Mouse (Mus musculus) urinary bladder, postnatal 10 days (tissue): Measurements from ENCODE around the gene Gpr107.
A peak's percentile ranks its signal among the peaks of the same experiment; 100 is the strongest.

ENCODE experiments used
- DNase-seq: peaks from one replicate; pipeline ENCODE4 v3.0.0; 2022; ENCODE audit warnings: low spot score

The Gpr107 gene

DNA sequence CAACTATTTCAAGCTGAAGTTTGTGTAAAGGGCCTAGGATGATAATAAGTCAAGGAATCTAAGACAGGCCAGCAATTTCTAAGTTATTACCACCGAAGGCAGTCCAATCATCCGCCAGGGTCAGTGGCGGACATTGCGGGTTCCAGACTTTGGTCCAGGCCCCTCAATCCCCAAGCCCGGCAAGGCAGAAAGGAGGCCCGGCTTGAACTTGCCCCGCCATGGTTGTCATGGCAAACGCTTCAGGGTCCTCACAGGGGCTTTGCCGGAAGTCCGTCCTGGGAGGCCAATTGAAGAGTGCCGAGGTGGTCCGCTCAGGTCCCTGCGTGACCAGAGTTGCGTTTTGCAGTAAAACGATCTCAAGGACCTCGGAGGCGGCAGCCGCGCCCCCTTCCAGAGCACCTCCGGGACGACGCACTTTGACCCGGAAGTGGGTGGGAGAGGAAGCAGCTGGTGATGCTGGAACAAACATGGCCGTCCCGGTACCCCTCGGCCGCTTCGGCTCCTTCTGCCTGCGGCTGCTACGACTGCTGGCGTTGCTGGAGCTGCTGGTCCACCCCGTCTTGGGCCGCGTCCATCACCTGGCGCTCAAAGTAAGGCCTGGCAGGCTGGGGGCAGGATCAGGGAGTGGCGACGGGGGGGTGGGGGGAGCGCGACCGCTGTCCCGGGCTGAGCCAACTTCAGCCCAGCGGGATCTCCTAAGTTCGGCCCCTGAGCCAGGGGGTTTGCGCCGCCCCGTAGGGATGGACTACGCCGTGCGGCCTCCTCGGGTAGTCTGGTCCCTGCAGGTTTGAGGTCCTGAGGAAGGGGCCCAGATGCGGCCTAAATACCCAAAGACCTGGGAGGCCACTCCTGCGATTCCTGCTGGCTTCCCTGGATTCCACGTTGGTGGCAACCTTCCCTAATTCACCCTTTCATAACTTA, at the start of gene Gpr107:
Gene Gpr107, plus strand, starts transcription at position 425 of the 921 bp plus-strand sequence.
- peak; percentile 52 for DNase-seq

- DNase-seq = no peak
These were observed 48.8 kb upstream of the Gpr107 start for GRCm38 (mm10) chr2:31103321-31103720.

GRCm38 (mm10) chr2:31105279-31105678, 46.8 kb upstream of the Gpr107 start:
- no peak for DNase-seq

GRCm38 (mm10) chr2:31106004-31106403, 46.1 kb upstream of the Gpr107 start:
- no peak for DNase-seq

GRCm38 (mm10) chr2:31106621-31107320, 45.3 kb upstream of the Gpr107 start:
- DNase-seq = no peak

- no peak for DNase-seq
These were observed 43.9 kb upstream of the Gpr107 start for GRCm38 (mm10) chr2:31108186-31108585.

- no peak for DNase-seq
These were observed 42.1 kb upstream of the Gpr107 start for GRCm38 (mm10) chr2:31109960-31110548.

DNA sequence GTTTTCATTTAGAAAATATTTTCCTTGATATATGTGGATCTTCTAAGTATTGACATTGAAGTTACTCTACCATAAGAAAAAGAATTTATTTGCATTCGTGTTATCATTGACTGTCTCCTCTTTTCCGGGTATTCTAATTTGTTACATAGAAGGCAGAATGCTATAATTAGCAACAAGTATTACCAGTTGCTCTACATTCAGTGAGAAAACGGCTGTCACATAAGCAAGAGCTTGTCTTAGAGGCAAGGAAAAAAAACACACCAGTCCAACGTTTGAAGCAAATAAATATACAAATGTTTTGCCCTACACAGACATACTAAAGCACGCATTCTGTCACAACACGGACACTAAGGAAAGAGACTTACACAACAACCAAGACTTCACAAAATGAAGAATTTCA, 40.4 kb upstream of the Gpr107 start:
- DNase-seq = no peak

DNA sequence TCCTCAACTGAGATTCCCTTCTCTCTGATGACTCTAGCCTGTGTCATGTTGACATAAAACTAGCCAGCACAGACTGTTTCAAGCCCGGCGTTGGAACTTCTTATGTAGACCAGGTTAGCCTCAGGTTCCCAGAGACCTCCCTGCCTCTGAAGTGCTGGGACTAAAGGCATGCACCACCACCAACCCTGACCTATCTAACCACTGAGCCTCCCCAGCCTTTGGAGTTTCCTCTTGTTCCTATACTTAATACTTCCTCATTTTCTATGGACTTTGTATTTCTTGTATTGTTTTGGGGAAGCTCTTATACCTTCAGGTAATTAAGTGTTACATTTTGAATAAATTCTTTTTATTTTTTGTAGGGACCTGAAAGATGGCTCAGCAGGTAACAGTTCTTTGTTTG, 37.9 kb upstream of the Gpr107 start:
- DNase-seq = no peak

DNA sequence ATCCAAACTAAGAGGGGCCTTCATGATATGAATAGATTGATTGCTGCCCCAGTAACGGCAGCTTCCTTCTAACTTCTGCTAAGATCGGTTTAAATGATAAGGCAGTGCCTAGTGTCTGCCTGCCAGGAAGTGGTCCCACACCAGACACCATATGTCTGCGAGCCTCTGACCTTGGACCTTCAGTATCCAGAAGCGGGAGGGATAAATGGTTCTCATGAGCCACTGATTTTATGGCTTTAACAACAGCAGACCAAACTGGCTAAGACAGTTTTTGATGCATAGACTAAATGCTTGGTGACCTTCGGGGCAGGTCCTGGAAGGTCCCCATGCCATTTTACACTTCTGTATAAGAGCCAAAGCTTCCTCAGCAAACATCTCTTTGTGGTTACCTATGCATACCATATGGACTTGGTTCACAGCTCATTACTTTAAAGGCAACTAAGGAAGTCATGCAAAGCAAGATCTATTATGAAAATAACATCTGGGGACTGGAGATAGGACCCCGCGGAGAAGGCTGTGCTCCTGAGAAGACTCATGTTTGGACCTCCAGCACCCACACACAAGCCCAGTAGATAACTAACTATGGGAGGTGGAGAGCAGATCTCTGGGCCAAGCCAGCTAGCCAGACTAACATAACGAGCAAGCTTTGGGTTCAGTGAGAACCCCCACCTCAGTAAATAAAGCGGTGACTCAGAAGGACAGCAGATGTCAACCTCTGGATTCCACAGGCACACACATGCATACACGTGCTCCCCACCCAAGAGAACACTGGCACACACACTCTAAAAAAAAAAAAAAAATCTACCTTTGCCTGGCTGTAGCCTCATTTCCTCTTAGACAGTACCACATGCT, 36.8 kb upstream of the Gpr107 start:
- no peak for DNase-seq

DNA sequence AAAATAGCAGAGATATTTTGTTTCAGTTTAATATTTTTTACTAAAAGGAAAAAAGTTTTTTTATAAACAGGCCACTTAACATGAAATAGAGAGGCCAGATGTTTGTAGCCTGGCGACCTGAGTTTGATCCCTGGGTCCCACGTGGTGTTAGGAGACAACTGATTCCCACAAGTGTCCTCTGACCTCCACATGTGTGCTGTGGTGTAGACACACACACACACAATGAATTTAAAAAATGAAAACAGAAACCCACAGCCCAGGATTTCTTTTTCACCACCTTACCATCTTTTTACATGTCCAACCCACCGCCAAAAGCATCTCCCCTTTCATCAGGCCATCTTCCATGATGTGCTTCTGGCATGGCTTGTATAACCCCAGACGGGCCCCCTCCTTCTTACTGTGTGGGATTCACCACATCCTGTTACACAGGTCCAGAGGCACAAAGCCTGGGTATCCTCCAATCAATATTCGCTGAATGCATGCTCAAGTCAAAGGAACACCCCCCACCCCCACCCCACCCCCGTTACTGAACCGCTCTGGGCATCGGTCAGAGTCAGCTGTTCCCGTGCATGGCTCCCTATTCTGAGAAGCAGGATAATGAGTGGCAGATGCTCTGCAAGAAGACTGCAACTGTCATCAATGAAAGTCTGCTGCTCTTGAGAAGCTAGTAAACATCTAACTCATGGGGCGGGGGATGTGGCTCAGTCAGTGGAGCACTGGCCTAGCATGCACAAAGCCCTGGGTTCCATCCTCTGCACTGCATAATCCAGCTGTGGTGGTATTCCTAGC, 36.0 kb upstream of the Gpr107 start:
- no peak for DNase-seq

DNA sequence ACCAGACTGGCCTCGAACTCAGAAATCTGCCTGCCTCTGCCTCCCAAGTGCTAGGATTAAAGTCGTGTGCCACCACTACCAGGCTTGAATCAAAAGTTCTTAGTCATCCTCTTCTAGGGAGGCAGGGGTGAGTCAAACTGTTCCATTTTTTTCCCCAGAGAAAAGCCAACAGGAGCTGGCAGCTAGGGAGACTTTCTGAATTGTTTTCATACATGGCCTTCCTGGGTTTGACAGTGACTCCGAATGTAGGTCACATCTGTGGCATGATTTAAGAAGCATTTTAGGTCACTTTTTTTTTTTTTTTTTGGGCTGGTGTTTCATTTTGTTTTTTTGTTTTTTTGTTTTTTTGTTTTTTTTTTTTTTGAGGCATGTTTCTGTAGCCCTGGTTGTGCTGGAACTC, 33.9 kb upstream of the Gpr107 start:
- no peak for DNase-seq

- no peak for DNase-seq
These were observed 33.3 kb upstream of the Gpr107 start for GRCm38 (mm10) chr2:31118639-31119380.

- no peak for DNase-seq
These were observed 32.3 kb upstream of the Gpr107 start for GRCm38 (mm10) chr2:31119795-31120194.

GRCm38 (mm10) chr2:31121131-31121693, 30.9 kb upstream of the Gpr107 start:
- DNase-seq = no peak

DNA sequence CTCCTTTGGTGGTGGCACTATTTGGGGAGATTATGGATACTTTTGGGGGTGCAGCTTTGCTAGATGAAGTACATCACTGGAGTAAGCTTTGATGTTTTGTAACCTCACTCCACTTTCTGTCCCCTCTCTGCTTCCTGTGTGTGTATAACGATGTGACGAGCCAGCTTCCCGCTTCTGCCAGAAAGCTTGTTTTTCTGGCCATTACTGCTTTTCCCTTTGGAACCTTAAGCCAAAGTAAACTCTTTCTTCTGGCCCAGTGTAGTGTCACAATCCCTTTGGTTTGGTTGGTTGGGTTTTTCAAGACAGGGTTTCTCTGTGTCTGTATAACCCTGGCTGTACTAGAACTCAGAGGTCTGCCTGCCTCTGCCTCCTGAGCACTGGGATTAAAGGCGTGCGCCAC, 29.3 kb upstream of the Gpr107 start:
- no peak for DNase-seq

DNA sequence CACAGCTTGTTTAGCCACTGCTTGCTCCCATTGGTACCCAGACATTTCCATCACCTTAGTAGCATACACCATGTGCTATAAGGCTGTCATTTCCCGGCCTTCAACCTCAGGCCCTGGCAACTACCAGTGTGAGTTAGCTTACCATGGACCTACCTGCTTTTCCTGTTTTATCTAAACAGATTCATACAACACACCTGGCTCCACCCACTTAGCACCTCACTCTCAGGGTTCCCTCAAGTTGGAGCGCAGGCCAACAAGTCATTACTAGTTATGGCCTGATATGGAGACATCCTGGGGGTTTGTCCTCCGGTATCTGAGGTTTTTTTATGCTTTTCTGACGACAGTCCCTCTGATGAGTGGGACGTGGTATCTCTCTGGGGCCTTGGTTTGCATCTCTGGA, 28.6 kb upstream of the Gpr107 start:
- DNase-seq = no peak

- no peak for DNase-seq
These were observed 27.4 kb upstream of the Gpr107 start for GRCm38 (mm10) chr2:31124694-31125093.

GRCm38 (mm10) chr2:31125156-31125555, 27.0 kb upstream of the Gpr107 start:
- no peak for DNase-seq

- DNase-seq = no peak
These were observed 26.1 kb upstream of the Gpr107 start for GRCm38 (mm10) chr2:31126048-31126447.
